Mouse (Mus musculus): ENCODE data around the gene Gm20431.

The Gm20431 gene

DNA sequence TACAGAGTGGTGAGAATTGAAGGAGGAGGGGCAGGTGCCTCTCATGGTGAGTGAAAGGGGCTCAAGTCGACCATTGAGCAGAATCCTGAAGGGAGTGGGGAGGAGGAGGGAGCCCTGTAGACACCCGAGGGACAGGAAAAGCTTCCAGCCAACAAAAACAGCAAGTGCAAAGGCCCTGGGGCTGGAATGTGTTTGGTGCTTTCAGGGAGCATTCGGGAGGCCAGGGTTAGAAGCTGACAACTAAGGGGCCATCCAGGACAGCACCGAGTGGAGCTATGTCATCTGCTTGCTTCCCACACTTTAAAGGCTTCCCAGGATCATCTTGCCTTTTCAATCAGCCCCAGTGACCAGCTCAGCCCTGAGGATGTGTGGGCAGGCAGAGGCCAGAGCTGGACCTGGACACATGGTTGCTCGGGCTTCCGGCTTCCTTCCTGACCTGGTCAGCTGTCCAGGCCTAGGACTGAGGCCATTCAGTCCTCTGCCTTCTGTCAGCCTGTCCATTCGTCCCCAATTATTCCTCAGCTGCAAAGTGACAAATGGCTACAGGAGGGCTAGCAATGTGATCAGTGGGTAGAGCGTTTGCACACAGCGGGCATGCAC lies 84.0 kb downstream of the Gm20431 start:
- ATAC-seq (ENCODE audit: insufficient number of reproducible peaks, low FRiP score, low TSS enrichment) = no peak

DNA sequence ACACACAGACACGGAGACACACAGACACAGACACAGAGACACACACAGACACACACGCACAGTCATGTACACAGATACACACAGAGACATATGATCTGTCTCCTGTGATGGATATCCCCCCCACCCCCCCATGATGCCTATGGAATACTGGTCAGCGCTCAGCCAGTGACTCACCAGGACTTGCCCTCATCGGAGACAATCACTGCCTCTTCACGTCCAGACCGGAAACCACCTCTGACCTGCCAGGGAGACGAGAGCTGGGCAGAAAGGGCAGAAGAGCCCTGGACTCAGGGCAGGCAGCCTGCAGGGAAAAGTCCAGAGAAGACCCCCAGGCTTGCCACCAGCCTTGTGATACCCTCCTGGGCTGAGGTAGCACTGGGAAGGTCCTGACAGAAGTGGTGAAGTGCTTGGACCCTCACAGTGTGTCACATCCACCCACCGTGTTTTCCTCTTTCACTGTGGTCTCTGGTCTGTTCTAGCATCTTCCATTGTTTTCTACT lies 85.1 kb downstream of the Gm20431 start:
- no peak for ATAC-seq (ENCODE audit: insufficient number of reproducible peaks, low FRiP score, low TSS enrichment)

DNA sequence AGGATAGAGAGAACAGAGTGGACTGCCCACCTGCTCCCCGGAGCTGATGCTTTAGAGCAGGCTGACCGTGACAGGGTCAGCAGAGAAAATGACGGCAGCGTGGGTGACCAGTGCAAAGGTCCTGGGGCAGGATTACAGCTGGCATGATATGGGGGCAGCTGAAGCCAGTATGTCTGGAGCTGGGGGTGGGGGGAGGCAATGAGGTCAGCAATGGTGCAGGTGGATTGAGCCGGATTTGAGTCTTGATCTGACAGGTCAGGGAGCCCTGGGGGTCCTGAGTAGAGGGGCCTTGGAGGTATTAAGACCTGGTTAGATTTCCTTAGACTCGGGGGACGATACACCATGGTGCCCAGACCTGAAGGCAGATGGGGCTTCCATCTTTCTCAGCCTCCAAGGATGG lies 85.7 kb downstream of the Gm20431 start:
- ATAC-seq (ENCODE audit: insufficient number of reproducible peaks, low FRiP score, low TSS enrichment) = no peak

DNA sequence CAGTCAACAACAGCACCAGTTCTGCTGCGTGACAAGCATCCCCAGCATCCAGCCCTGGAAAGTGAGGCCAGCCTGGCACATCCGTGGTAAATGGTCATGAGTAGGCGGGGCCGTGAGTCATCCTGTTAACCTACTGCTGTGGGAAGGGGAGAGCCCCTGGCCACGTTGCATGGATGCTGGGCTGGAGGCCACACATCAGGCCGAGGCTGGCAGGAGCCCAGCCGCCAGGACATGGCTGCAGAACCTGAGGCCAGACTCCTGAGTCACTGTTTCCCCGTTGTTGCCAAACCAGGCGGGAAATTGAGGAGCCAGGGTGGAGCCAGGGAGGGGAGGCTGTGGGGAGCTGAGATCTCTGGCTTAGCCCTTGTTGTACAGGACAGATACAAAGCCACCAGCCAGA lies 86.5 kb downstream of the Gm20431 start:
- no peak for ATAC-seq (ENCODE audit: insufficient number of reproducible peaks, low FRiP score, low TSS enrichment)

DNA sequence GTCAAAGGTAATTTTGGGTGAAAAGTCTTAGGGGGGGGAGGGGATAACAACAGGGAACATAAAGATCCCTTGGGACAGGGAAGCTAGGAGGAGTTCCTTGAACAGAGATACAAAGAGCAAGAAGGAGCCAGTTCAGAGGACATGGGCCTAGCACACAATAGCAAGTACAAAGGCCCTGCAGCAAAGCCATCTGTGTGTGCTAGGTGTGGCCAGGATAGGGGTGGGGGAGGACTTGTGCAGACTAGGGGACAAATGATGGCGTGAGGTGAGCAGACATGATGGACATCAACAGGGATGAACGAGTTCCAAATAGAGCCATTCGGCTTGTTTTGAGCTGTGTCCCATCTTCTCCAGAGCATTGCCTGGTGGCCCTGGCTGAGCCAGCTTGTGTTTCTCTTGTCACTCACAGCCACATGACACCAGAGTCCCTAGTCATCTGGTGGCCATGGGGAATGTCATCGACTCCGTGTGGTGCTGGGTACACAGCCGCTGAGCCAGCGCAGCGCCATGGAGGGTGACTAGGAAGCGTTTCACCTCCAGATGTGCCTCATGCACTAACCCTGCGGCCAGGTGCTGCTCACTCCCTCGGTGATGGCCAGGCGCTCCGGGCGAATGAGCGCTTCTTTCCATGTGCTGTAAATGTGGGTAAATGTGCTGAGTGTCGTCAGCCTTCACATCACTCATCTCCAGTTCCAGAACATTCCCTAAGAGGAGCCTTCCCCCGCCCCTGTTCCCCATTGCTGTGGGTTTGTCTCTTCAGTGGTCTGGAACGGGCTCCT lies 89.7 kb downstream of the Gm20431 start:
- no peak for ATAC-seq (ENCODE audit: insufficient number of reproducible peaks, low FRiP score, low TSS enrichment)

DNA sequence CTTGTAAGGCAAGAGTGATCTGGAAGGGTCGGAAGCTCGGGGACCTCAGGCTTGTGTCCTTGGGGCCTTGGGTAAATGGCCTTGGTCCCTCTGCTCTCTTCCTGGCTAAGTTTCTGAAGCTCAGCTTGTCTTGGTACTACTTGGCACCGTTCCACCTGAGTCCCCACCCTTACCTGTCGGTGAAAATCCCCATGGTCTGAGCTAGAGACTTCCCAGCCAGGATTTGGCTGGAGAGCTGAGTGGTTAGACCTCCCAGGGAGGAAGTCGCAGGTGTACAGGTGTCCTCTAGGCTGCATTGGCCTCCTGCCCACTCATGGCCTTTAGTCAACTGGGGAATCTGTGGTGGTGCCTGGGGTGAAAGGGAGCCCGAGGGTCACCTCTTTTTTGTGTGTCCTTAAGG lies 90.5 kb downstream of the Gm20431 start:
- no peak for ATAC-seq (ENCODE audit: insufficient number of reproducible peaks, low FRiP score, low TSS enrichment)

DNA sequence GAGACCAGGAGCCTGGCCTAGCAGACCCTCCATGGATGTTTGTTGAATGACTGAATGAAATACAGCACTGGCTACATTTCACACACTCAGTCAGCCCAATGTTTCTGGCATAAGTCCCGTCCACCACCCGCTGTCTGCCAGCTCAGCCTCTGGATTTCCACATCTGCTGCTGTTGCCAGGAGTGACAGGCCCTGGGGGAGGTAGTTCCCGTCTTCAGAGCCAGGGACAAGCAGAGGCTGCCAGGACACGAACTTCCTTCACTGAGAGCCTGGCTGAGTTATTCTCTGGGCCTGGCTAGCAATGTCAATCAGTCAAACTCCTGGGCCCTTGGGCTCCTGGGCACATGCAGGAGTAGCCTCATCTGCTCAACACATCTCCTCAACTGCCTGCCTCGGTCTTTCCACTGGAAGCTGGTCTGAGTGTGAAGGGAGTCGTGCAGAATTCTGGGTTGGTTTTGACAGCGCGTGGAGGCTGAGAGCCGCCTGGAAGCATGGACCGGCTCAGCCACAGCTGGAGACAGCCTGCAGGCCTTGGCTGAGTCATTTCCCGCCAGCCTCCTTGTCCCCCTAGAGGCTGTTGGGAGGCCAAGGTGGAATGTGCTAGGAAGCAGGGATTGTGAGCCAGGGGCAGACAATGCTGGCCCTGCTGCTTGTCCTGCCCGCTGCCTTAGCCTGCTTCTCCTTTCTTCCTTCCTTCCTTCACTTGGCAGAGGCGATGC lies 91.2 kb downstream of the Gm20431 start:
- ATAC-seq (ENCODE audit: insufficient number of reproducible peaks, low FRiP score, low TSS enrichment) = no peak

DNA sequence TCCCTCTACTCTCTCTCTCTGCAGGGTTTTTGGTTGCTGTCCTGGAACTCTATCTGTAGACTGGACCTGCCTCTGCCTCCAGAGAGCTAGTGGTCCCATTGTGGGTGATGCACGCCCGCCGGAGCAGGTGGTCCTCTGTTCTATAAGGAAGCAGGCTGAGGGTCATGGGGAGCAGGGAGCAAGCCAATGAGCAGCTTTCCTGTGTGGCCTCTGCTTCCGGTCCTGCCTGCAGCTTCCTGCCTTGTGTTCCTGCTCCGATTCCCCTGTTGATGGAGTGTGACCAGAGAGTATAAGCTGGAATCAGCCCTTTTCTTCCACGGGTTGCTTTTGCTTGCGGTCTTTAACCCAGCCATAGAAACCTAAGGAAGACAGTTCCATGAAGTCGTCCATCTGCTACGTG lies 93.2 kb downstream of the Gm20431 start:
- ATAC-seq (ENCODE audit: insufficient number of reproducible peaks, low FRiP score, low TSS enrichment) = no peak

DNA sequence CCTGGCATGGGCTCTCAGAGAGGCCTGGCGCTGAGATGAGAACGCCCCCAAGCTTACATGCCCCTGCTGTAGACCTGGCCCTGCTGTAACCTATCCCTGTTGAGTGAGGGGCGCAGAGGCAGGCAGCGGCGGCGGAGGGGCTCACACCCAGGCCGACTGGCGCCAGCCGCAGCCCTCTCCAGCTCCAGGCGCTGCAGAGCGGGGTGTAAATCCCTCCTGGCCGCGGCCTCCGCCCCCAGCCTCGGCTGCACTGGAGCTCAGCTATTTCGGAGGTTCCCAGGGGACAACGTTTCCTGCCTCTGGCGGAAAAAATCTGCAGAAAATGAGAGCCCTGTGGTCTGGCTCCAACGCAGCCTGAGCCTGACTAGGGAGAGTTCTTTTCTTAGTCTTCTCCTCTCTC lies 95.6 kb downstream of the Gm20431 start:
- ATAC-seq (ENCODE audit: insufficient number of reproducible peaks, low FRiP score, low TSS enrichment) = no peak

DNA sequence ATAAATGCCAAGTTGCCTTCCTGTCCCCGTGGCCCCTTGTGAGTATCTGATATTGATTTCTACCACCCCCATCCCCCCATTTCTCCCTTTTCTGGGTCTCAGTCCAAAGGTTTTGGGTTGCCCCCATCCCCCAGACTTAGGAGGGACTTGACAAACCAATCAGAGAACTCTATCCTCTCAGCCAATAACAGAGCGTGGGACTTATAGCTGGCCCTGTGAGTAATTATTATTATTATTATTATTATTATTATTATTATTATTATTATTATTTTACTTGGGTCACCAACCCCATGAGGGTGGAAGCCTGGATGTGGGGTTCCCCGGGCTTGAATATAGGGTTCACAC lies 96.0 kb downstream of the Gm20431 start:
- ATAC-seq (ENCODE audit: insufficient number of reproducible peaks, low FRiP score, low TSS enrichment) = no peak

DNA sequence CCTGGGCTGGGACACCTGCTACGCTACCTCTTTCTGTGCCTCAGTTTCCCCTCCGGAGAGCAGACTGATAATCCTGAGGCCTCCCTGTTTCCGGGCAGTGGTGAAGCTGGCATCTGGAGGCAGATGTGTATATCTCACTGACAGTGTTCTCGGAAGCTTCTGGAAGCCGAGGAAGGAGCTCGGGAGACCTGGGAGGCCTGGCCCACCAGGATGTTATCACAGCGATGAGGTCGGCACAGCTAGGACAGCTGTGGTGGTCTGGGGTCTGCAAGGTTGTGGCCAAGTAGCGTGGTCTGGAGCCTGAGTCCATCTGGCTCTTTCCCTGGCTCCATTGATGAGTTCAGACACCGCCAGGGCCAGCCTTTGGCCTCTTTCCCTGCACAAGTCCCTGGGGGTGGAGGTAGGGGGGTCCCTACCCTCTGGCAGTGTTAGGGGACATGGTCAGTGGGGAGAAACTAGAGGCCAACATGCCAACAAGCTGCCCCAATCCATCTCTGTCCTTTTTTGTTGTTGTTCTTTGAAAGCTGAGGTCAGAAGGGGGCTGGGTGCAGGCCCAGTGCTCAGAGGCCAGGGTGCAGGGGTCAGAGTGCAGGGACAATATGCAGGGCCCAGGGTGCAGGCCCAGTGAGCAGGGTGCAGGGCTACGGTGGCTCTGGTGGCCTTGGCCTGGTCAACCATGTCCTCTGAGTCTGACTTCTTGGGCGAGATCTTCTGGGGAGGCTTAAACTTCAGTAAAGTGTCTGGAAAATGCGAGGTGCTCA lies 96.6 kb downstream of the Gm20431 start:
- no peak for ATAC-seq (ENCODE audit: insufficient number of reproducible peaks, low FRiP score, low TSS enrichment)

DNA sequence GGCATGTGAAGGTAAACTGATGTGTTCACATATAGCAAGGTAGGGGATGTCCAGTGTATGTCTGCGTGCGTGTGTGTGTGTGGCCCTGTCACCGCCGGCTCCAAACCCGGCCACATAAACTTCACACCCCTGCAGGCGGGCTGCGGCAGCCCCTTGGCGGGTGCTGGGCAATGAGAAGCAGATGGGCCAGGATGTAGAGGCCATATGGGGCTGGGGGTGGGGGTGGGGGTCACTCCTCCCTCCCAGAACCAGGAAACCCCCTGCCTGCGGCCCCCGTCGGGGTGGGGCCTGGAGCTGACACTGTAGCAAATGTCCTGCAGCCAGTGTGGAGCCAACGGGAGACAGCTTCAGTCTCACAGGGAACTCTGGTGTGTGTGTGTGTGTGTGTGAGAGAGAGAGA lies 97.6 kb downstream of the Gm20431 start:
- ATAC-seq (ENCODE audit: insufficient number of reproducible peaks, low FRiP score, low TSS enrichment) = no peak

DNA sequence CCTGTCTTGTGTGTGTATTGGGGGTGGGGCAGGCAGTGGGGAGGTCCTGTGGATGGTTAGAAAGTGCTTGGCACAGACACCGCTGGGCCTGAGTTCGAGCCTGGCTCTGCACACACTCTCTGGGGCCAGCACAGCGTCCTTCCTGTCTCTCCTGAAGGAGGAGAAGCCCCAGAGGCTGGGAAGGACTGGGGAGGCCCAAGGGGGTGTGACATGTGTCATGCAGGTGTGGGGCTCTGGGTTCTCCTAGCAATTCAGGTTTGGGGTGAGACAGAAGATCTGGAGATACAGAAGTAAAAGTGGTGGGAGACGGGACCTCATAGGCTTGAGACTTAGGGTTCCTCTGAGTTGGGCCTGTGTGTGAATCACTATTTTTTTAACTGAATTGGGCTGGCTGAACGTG lies 98.3 kb downstream of the Gm20431 start:
- ATAC-seq (ENCODE audit: insufficient number of reproducible peaks, low FRiP score, low TSS enrichment) = no peak

DNA sequence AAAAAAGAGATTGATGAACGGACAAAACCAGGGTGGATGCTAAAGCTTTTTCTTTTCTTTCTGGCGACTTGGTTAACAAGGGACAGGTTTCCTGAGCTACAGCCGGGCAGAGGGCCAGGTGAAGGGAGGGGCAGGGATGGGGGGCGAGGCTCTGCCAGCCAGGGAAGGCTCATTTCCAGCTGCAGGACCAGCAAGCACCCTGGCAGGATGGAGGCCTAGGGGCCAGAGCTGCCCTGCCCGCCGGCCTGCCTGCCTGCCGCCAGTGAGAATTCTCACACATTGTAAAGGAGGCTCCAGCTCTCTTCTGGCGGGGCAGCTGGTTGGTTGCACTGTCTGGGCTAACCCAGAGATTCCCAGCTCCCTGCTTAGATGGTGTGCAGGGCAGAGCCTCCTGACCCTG lies 99.2 kb downstream of the Gm20431 start:
- no peak for ATAC-seq (ENCODE audit: insufficient number of reproducible peaks, low FRiP score, low TSS enrichment)

DNA sequence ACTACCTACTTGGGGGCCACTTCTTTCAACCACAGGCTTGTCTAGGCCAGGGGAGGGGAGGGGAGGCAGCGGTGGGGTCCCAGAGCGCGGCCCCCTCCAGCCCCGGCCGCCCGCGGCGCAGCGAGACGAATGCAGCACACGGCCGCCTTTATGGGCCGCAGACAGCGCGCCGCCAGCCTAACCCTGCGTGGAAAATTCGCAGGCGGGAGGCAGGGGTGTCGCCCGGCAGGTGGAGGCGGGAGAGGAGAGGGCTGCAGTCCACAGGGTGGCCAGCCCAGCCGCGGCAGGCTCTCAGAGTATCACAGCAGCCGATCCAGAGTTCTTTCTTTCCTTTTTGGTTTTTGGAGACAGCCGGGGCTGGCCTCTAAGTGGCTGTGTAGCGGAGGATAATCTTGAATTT lies 101.9 kb downstream of the Gm20431 start:
- ATAC-seq (ENCODE audit: insufficient number of reproducible peaks, low FRiP score, low TSS enrichment) = no peak

All from cerebellum, adult (tissue).